Mouse (Mus musculus) embryonic facial prominence, embryonic 14.5 days (tissue): ENCODE measurements at regions not wholly inside any gene's neighbourhood (a gene's known extent, or its start where the extent isn't known, plus 50 kb on each side); places are given as distances from the start of the nearest gene placed in this dataset.

Experiments used
- ATAC-seq: fragments of 200-750 bp; cut with Nextera tagmentation; 2 replicates; pipeline ENCODE4 v1.8.0; 2017; ENCODE audit warnings: low read depth, moderate number of reproducible peaks, moderate TSS enrichment
- DNase-seq: peaks from one replicate; pipeline ENCODE4 v3.0.0-alpha.2; 2015; ENCODE audit warnings: low spot score
- H3K27ac ChIP-seq: fragments of 300-500 bp; sonication (generic); replicated peaks from 2 replicates; pipeline ENCODE4 v1.5.1; 2014; ENCODE audit warnings: low read depth, mild to moderate bottlenecking, low read length, moderate library complexity
- H3K27me3 ChIP-seq: fragments of 300-500 bp; sonication (generic); replicated peaks from 2 replicates; pipeline ENCODE4 v1.6.1; 2014; ENCODE audit warnings: low read length; ENCODE audit not compliant: control insufficient read depth, insufficient read depth
- H3K36me3 ChIP-seq: fragments of 300-500 bp; sonication (generic); 2 replicates; pipeline ENCODE4 v1.6.1; 2014; ENCODE audit warnings: low read length, mixed read lengths; ENCODE audit not compliant: control insufficient read depth, insufficient read depth
- H3K4me1 ChIP-seq: fragments of 300-500 bp; sonication (generic); 2 replicates; pipeline ENCODE4 v1.6.1; 2014; ENCODE audit warnings: antibody characterized with exemption, low read length; ENCODE audit not compliant: control insufficient read depth, insufficient read depth
- H3K4me2 ChIP-seq: fragments of 300-500 bp; sonication (generic); 2 replicates; pipeline ENCODE4 v1.6.1; 2014; ENCODE audit warnings: low read depth, mild to moderate bottlenecking, low read length, moderate library complexity, mixed read lengths
- H3K4me3 ChIP-seq: fragments of 300-500 bp; sonication (generic); 2 replicates; pipeline ENCODE4 v1.5.1; 2014; ENCODE audit warnings: low read depth, mild to moderate bottlenecking, low read length
- H3K9ac ChIP-seq: fragments of 300-500 bp; sonication (generic); 2 replicates; pipeline ENCODE4 v1.6.1; 2014; ENCODE audit warnings: low read depth, mild to moderate bottlenecking, low read length, moderate library complexity, mixed read lengths
- H3K9me3 ChIP-seq: fragments of 300-500 bp; sonication (generic); 2 replicates; pipeline ENCODE4 v1.6.1; 2016; ENCODE audit warnings: low read length; ENCODE audit not compliant: control insufficient read depth
- WGBS: fragments of 180-500 bp; shearing (Covaris S2); extraction: QIAGEN DNeasy Blood & Tissue Kit; methylation state at CpG from one replicate; pipeline ENCODE4 v1.1.7; 2014; 5-methylcytosine and 5-hydroxymethylcytosine counted together

GRCm38 (mm10) chr4:52043404-52043803 lies 395.6 kb upstream of the Smc2 start:
- DNase-seq = no peak
- no peak for ATAC-seq

GRCm38 (mm10) chr4:52050948-52051347 lies 388.1 kb upstream of the Smc2 start:
- H3K27me3 ChIP-seq = no peaks in the 10 kb centered on the region
- 69% methylated on average over 4 of the region's 4 CpGs for WGBS

More at GRCm38 (mm10) chr4:52043404-52043803, 395.6 kb upstream of the Smc2 start:
- Histone ChIP-seq H3K36me3 (no peaks in the 10 kb centered on the region), H3K27ac (no peak overlapping the region), H3K4me2 (no peak overlapping the region), H3K4me1 (no peaks in the 10 kb centered on the region), H3K9me3 (peaks cover 10% of the 10 kb centered on the region; the same call in 1 of the 2 replicates), H3K4me3 (no peak overlapping the region), H3K9ac (no peak overlapping the region), H3K27me3 (no peaks in the 10 kb centered on the region)
- whole genome bisulfite sequencing = 100% methylated on average over 1 of the region's 1 CpGs

DNA sequence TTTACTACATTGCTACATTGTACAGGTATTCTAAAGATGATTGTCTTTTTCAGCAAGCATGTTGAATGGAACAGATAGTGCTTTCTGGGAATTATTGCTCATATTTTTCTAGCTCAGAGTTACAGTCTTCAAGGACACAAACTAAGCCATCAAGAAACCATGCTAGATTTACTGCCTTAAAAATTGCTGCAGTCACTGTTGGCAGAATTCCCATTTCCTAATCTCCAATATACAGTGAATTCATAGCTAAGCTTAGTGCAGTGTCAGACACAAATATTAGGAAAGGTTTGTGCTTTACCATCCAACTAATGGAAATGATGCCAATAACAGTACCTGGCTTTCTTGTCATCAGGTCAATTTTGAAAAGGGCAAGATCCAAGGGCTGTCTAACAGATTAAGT lies 383.0 kb upstream of the Smc2 start:
- no peaks in the 10 kb centered on the region for H3K9me3 ChIP-seq
- H3K27ac ChIP-seq = no peak overlapping the region
- no peaks in the 10 kb centered on the region for H3K4me1 ChIP-seq
- no peak overlapping the region for H3K4me2 ChIP-seq
- H3K4me3 ChIP-seq = no peak overlapping the region
- DNase-seq = peak; percentile 39
- H3K9ac ChIP-seq = no peak overlapping the region
- no peaks in the 10 kb centered on the region for H3K36me3 ChIP-seq
- H3K27me3 ChIP-seq = no peaks in the 10 kb centered on the region
- no peak for ATAC-seq

More at GRCm38 (mm10) chr4:52050948-52051347, 388.1 kb upstream of the Smc2 start:
- no peaks in the 10 kb centered on the region for H3K36me3 ChIP-seq
- no peak overlapping the region for H3K4me2 ChIP-seq
- no peak overlapping the region for H3K27ac ChIP-seq
- peaks cover 9% of the 10 kb centered on the region; the same call in 1 of the 2 replicates for H3K9me3 ChIP-seq
- DNase-seq (no peak), ATAC-seq (no peak)
- no peaks in the 10 kb centered on the region for H3K4me1 ChIP-seq
- no peak overlapping the region for H3K4me3 ChIP-seq
- no peak overlapping the region for H3K9ac ChIP-seq

GRCm38 (mm10) chr4:52060031-52060430 lies 379.0 kb upstream of the Smc2 start:
- no peaks in the 10 kb centered on the region for H3K27me3 ChIP-seq
- H3K4me2 ChIP-seq = no peak overlapping the region
- WGBS = 75% methylated on average over 3 of the region's 3 CpGs
- H3K9me3 ChIP-seq = no peaks in the 10 kb centered on the region
- no peak overlapping the region for H3K9ac ChIP-seq
- H3K36me3 ChIP-seq = no peaks in the 10 kb centered on the region
- ATAC-seq (no peak), DNase-seq (no peak)
- H3K27ac ChIP-seq = no peak overlapping the region
- H3K4me1 ChIP-seq = no peaks in the 10 kb centered on the region
- no peak overlapping the region for H3K4me3 ChIP-seq

DNA sequence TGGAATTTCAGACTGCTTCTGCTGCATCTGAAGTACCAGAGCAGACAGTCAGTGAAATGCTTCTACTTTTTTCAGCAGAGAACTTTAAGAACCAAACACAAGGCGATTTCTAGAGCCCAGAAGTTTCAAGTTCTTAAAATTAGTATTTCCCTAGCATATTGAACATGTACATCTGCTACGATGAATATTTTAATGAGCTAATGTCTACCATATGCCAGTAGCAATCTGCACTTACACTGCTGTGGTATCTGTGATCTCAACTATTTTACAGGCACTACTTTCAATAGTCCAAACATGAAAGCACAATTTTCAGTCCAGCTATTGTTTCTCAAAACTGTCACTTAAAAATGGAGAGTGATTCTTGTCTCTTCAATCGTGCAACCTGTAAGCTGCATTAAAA lies 339.9 kb upstream of the Smc2 start:
- no peak for ATAC-seq
- Histone ChIP-seq H3K4me3 (no peak overlapping the region), H3K9ac (no peak overlapping the region), H3K4me1 (no peaks in the 10 kb centered on the region), H3K27me3 (no peaks in the 10 kb centered on the region), H3K27ac (no peak overlapping the region), H3K4me2 (no peak overlapping the region), H3K36me3 (no peaks in the 10 kb centered on the region), H3K9me3 (no peaks in the 10 kb centered on the region)
- WGBS = 37% methylated on average over 3 of the region's 3 CpGs
- DNase-seq = peak; percentile 2

DNA sequence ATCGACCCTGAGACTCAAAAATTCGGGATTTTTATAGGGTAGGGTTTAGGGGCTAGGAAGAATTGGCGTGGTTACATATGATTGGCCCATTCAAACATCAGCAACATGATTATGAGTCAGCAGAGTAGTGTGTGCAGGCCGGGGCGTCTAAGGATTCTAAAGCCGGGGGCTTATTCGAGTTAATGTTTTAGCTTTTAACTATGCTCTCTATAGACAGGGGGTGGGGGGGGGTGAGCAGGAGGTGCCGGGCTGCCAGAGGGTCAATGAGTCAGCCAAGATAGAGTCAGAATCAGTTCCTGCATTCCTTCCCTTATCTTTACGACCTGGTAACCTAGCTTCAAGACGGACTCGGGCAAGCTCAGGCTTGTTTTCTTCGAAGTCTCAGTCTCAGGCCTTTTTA lies 333.2 kb upstream of the Smc2 start:
- Histone ChIP-seq H3K4me2 (no peak overlapping the region), H3K4me3 (no peak overlapping the region), H3K36me3 (no peaks in the 10 kb centered on the region), H3K27me3 (no peaks in the 10 kb centered on the region), H3K9me3 (no peaks in the 10 kb centered on the region), H3K9ac (no peak overlapping the region), H3K27ac (no peak overlapping the region), H3K4me1 (no peaks in the 10 kb centered on the region)
- DNase-seq = no peak
- 79% methylated on average over 12 of the region's 12 CpGs for WGBS
- ATAC-seq = no peak

GRCm38 (mm10) chr4:52117765-52118290 lies 321.2 kb upstream of the Smc2 start:
- WGBS = 77% methylated on average over 4 of the region's 4 CpGs
- H3K4me3 ChIP-seq = no peak overlapping the region
- no peaks in the 10 kb centered on the region for H3K27me3 ChIP-seq
- H3K36me3 ChIP-seq = no peaks in the 10 kb centered on the region
- DNase-seq (peak; percentile 3), ATAC-seq (no peak)
- H3K4me2 ChIP-seq = no peak overlapping the region
- H3K9me3 ChIP-seq = no peaks in the 10 kb centered on the region
- no peak overlapping the region for H3K27ac ChIP-seq
- no peaks in the 10 kb centered on the region; the same call in 1 of the 2 replicates for H3K4me1 ChIP-seq
- H3K9ac ChIP-seq = no peak overlapping the region

GRCm38 (mm10) chr4:52118439-52119072 lies 320.5 kb upstream of the Smc2 start:
- Histone ChIP-seq H3K27me3 (no peaks in the 10 kb centered on the region), H3K27ac (no peak overlapping the region), H3K36me3 (no peaks in the 10 kb centered on the region), H3K4me2 (no peak overlapping the region), H3K9me3 (no peaks in the 10 kb centered on the region), H3K4me1 (no peaks in the 10 kb centered on the region; the same call in 1 of the 2 replicates), H3K9ac (no peak overlapping the region), H3K4me3 (no peak overlapping the region)
- no peak for ATAC-seq
- peak; percentile 11 for DNase-seq
- WGBS = 58% methylated on average over 3 of the region's 3 CpGs

- H3K9me3 ChIP-seq = no peaks in the 10 kb centered on the region
- H3K36me3 ChIP-seq = no peaks in the 10 kb centered on the region
- no peaks in the 10 kb centered on the region for H3K4me1 ChIP-seq
- DNase-seq = peak; percentile 10
- H3K27me3 ChIP-seq = no peaks in the 10 kb centered on the region
- no peak for ATAC-seq
- H3K9ac ChIP-seq = no peak overlapping the region
- WGBS = 59% methylated on average over 6 of the region's 6 CpGs
- no peak overlapping the region for H3K4me3 ChIP-seq
- H3K27ac ChIP-seq = no peak overlapping the region
- H3K4me2 ChIP-seq = no peak overlapping the region
Observed at GRCm38 (mm10) chr4:52152565-52153164, 286.4 kb upstream of the Smc2 start.
